Mouse (Mus musculus): ENCODE measurements around the gene Sucla2.

DNA sequence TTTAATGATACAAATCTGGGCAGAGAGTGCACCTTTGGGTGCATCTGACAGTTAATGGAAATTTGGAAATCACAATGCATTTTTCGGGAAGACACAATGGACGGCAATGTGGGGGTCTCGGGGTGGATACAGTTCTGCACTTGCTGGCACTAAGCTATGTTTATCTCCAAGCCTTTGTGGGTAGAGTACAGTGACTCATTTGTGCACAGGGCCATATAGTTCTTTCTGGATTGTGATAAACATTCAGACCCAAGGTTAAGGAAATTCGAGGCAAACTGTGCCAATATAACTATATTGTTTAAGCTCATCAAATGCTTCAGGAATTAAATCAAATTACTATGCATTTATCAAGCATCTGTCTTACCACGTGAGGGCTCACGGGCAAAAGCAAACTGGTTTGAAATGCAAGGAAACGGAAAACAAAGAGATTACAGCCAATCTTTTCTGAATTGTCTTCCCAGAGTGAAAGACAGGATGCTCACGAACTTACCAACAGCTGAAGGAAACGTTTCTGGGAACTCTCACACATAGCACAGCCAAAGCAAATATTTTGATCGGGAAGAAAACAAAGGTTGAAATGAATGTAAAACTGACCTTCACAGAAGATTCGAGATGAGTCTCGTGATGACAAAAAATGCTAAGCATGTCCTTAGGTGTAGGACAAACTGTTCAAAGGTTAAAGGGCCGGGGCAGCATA is 21.7 kb upstream of the Sucla2 start:
- no peak for TF ChIP-seq CTCF (IDR thresholded peaks at IDR 0.05; ENCODE audit: control insufficient read depth, insufficient read depth, insufficient read length)
- TF ChIP-seq USF1 (IDR thresholded peaks at IDR 0.05; ENCODE audit: low read depth): no peak
- TF ChIP-seq MYOG (IDR thresholded peaks at IDR 0.05; ENCODE audit: control insufficient read depth, extremely low read depth, insufficient read length): no peak

All from C2C12 (cell line).